Mouse (Mus musculus) inflammation-experienced regulatory T-cells, adult 6 months (primary cell): ENCODE results near the gene Rbm14. TPM values are rescaled to one million over a fixed set of nuclear protein-coding genes. Genes with fewer than 3 reads are reported as not detected.

ENCODE experiments used
- ATAC-seq: one replicate; pipeline ENCODE4 v1.8.0; 2017
- polyA plus RNA-seq, 3 experiments: library from polyadenylated mRNA; unstranded; fragments of 100-300 nt; shearing (Covaris generic); gene quantifications; one replicate each; pipeline ENCODE4 v1.2.1; 2017

The Rbm14 gene
- polyA plus RNA-seq = 10 to 100 TPM; 18.8 to 43.7 (median 19.1) TPM

- peak; percentile 97 for ATAC-seq
Measured at GRCm38 (mm10) chr19:4811063-4811908, at the start of gene Rbm14, which contains the start of gene Gm21992. Gene Rbm14 (minus strand): TSS chr19:4811634. Gene Gm21992 (minus strand): TSS chr19:4811612.

- ATAC-seq = no peak
Measured at GRCm38 (mm10) chr19:4859081-4859480, 47.6 kb upstream of the Rbm14 start.

DNA sequence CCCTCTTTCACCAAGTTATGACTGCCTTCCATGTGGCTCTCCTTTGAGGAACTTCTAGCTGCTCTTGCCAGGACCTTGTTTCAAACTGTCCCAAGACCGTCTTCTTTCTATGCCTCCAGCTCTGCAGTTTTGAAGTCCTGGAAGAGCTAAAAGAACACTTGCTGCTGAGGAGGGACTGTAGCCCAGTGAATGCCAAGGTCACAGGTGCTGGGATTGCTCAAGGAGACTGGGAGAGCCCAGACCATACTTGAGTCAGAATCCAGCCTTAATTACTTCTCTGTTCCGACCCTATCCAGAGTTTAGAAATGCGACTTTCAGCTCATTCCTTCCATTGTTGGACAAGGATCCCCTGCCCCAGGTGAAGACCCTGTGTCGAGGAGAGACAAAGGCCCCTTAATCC, 44.5 kb upstream of the Rbm14 start:
- no peak for ATAC-seq

DNA sequence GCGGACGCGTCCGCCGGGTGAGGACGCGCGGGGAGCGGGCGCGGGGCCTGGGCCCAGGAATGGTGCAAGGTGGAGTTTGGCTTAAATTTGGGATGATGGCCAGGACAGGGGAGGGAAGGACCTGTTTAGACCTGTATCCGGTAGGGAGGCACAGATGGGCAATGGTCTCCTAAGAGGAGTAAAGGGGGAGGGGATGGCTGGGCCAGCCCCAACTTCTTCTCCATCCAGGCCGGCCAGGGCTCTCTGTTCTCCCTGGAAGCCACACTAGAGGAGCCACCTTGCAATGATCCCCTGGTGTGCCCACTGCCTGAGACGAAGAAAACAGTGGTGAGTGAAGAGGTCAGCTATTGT, 44.0 kb upstream of the Rbm14 start:
- no peak for ATAC-seq

DNA sequence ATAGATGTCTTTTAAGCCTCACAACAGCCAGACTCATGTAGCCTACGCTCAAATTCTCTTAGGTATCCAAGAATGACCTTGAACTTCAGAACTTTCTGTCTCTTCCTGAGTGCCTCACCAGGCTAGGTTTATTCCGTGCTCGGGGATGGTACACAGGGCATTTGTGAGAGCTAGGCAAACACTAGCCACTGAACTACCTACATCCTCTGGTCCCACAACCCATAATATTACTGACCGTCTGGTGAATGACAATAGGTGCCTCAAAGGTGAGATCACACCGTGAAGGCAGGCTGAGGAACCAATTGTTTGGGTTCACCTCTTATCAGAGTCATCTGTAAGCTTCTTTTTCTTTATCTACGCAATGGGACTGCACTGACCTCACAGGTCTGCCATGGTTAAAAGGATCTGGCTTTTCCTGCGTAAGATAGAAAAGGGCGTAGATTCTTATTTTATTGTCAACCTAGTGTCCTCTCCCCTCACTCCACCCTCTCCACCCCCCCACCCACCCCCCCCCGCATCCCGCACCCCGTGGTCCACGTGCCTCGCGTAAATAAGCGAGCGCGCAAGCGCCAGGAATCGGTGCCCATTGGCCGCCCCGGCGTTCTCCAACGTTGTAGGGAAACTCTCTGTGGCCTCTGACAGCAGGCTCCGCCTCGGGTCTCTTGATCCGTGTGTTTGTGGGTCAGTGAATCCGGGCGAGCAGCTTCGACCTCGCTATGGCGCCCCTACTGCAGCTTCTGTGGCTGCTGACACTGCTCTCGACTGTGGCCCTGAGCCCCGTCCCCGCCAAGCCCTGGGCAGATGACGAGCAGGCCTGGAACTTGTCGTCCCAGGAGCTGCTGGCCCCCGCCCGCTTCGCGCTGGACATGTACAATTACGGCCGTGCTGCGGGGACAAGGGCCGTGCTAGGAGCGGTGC, 43.4 kb upstream of the Rbm14 start, which contains the start of gene Ctsf:
Gene Ctsf (plus strand): TSS at position 579 of the 918 bp plus-strand sequence.
- no peak for ATAC-seq

- ATAC-seq = no peak
Measured at GRCm38 (mm10) chr19:4850281-4850680, 38.8 kb upstream of the Rbm14 start.

DNA sequence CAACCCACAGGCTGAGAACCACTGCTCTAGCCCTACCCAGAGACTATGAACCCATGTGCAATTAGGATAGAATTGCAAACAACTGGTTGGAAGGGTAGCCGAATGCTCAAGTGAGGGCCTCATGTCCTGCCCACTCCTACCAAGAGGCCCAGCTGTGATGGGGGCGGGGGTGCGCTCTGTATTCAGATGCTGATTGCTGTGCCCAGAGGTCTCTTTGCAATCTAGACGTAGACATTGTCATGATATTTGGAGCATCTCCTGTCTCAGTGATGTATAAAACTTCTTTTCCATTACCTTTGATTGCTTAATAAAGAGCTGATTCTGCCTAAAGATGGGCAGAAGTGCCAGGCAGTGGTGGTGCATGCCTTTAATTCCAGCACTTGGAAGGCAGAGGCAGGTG, 38.4 kb upstream of the Rbm14 start:
- no peak for ATAC-seq

- peak; percentile 65 for ATAC-seq
Measured at GRCm38 (mm10) chr19:4847490-4847889, 36.1 kb upstream of the Rbm14 start.

- no peak for ATAC-seq
Measured at GRCm38 (mm10) chr19:4845846-4846245, 34.4 kb upstream of the Rbm14 start.

GRCm38 (mm10) chr19:4842611-4843010, 31.2 kb upstream of the Rbm14 start:
- no peak for ATAC-seq

- no peak for ATAC-seq
Measured at GRCm38 (mm10) chr19:4840848-4841247, 29.4 kb upstream of the Rbm14 start.

GRCm38 (mm10) chr19:4839149-4839548, 27.7 kb upstream of the Rbm14 start, which contains the start of the genes Ccs and Ccdc87:
Gene Ccs (minus strand): TSS chr19:4839332.
Gene Ccdc87 (plus strand): TSS chr19:4839366.
- peak; percentile 98 for ATAC-seq

GRCm38 (mm10) chr19:4838526-4839140, 27.2 kb upstream of the Rbm14 start:
- ATAC-seq = no peak

DNA sequence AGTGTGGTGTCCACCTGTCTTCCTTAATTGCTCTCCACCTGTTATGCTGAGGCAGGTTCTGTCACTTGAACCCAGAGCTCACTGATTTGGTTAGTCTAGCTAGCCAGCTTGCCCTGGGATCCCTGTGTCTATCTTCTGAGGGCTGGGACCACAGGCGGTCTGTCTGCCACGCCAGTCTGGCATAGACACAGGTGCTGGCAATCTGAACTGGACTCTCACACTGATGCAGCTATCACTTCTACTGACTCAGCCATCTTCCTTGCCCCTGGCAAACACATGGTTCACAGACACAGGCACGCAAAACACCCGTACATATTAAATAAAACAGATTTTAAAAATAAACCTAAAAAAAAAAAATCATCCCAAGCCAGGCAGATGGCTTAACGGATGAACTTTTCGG, 25.6 kb upstream of the Rbm14 start:
- ATAC-seq = no peak

DNA sequence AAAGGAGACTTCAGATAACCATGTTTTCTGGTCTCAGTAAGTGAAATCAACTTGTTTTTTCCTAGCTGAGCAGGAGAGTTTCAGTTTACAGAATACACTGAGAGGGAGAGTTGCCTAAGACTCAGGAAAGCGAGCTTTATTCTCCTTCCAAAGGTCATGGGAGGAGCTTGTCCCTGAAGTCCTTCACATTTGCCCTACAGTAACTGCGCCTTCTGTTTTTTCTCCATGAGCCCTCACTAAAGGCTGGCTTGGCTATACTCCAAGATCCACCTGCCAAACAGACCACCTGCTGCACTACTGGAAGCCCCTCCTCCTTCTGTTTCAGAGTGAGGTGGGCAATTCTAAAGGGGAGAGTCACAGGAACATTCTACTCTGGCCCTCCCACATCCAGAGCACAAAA, 24.7 kb upstream of the Rbm14 start:
- no peak for ATAC-seq

DNA sequence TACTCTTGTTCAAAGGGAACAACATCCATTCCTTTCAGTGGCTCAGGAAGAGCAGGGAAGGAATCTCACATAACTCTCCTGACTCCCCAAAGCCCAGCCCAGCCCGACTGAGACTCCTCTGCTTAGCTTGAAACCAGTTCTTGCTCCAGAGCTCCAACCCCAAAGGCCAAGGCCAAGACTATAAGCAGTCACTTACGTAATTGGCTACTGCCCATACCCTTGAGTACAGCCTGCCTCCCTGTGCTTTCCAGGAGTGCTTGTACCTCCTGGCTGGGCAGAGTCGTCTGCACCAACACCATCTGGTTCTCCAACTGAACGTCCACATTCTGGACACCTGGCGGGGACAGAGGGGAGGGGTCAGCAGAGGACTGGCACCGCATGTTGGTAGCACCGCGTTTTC, 22.5 kb upstream of the Rbm14 start:
- ATAC-seq = no peak

DNA sequence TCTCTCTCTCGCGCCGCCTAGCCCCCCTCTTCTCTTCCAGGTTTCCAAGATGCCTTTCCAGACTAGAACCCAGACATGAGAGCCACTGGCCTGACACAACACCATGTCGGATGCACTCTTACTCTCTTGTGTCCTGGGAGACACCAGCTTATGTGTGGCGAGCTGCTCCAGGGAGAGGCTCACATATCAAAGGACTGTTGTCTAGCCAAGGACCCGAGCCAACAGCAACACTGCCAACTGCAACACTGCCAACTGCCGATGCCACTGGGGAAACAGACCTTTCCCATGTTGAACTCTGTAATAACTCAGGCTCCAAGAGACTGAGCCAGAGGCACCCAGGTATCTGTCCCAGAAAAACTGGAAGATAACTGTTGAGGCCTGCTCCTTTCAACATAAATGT, 17.7 kb upstream of the Rbm14 start:
- ATAC-seq = no peak

GRCm38 (mm10) chr19:4828444-4829114, 17.1 kb upstream of the Rbm14 start:
- ATAC-seq = no peak

DNA sequence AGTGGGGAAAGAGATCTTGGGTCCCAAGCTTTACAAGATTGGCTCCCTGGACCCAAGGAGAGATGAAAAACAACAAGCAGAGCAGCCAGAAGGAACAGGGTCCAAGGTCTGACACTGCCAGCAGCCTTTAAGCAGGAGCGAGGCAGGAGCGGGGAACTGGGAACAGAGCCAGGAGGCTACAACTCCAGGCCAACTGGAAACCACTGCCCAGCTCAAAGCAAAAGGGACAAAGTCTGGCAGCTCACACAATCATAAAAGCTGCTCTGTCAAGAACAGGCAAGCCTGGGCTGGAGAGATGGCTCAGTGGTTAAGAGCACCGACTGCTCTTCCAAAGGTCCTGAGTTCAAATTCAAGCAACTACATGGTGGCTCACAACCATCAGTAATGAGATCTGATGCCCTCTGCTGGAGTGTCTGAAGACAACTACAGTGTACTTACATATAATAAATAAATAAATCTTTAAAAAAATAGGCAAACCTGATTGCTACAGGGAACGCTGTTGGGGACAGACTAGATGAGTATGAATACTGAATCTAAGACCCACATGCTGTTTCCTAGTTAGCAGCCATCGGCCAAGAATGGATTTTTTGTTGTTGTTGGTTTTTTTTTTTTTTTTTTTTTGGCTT, 9.4 kb upstream of the Rbm14 start:
- no peak for ATAC-seq

GRCm38 (mm10) chr19:4817182-4817835, 5.9 kb upstream of the Rbm14 start:
- no peak for ATAC-seq

DNA sequence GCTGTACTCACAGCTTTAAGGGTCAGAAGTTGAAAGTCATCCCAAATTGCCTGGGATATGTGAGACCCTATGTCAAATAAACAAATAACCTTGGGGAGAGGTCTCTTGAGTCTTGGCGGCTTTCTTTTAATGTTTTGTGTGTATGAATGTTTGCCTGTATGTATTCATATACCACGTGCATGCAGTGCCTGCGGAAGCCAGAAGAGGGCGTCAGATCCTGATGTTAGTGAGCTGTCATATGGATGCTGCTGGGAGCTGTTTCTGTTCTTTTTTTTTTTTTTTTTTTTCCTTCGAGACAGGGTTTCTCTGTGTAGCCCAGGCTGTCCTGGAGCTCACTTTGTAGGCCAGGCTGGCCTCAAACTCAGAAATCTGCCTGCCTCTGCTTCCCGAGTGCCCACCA, 1.6 kb upstream of the Rbm14 start:
- no peak for ATAC-seq
